Mouse (Mus musculus) embryo, embryonic 10 days (tissue): ENCODE data around the gene Gm37240.

Experiments used
- DNase-seq: peaks from one replicate; pipeline ENCODE4 v3.0.0-alpha.2; 2015; ENCODE audit warnings: low spot score

The Gm37240 gene

DNA sequence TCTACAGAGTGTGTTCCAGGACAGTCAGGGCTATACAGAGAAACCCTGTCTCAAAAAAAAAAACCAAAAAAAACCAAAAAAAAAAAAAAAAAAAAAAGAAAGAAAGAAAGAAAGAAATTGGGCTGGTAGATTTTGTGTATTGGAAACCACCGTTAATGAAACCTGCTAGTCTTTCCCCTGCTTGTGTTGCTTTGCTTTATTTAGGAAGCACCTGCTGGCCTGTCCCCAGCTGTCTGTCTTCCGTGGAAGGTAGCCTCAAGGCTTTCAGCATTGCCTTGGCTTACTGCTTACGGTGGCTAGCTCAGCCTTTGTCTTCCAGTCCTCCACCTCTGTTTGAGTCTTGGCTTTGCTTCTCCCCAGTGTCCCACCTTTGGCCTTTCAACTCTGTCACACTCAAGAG, 1060.4 kb downstream of the Gm37240 start:
- no peak for DNase-seq

DNA sequence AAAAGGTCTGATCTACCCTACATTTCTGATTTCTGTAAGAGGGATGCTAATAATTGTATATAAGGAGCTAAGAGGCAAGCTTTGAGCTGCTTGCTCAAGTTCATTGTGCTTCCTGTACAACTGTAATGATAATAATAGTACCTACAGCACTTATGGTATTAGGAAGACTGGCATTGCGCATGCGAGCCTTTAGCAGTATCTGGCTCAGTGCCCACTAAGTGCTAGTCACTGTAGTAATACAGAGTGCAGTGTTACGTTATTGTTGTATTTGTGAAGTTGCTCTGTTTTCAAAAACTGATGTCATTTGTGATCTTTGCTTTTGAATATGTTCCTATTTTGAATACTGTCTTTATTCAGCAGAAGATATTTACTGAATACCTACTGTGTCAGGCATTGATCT, 1060.9 kb downstream of the Gm37240 start:
- no peak for DNase-seq

DNA sequence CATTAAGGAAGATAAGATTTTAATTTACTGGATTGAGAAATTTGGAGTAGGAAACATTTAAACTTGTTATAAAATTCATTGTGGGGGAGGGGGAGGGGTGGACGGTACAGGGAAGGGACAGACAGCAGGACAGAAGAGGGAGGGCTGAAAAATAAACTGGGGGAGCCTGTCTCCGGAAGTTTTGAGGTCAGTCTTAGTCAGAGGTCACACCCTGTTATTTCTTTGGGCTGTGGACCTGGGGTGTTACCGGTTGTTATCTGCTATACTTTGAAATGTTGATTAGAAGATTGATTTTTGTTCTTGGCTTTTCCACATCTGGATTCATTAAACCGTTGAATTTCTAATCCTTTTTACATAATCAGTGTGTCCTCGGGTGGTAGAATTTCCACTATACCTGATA, 1061.3 kb downstream of the Gm37240 start:
- DNase-seq: no peak

DNA sequence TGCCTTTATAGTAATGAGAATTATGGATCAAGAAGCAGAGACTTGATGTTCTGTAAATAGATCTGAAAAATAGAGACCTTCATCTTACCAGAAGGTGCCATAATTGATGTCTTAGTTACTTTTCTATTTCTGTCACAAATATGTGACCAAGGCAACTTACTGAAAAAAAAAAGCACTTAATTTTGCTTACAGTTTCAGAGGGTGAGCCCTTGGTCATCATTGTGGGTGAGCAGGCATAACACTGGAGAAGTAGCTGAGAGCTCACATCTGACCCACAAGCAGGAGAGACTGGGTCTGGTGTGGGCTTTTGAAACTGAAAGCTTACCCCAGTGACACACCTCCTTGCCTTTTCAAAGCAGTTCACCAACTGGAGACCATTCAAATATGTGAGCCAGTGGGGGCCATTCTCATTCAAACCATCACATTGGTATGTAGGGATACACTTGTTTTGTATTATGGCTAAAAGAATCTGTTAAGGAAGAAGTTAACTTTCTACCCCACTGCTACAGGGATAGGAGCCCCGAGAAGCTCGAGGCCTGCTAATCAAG, 1066.6 kb downstream of the Gm37240 start:
- DNase-seq: no peak

DNA sequence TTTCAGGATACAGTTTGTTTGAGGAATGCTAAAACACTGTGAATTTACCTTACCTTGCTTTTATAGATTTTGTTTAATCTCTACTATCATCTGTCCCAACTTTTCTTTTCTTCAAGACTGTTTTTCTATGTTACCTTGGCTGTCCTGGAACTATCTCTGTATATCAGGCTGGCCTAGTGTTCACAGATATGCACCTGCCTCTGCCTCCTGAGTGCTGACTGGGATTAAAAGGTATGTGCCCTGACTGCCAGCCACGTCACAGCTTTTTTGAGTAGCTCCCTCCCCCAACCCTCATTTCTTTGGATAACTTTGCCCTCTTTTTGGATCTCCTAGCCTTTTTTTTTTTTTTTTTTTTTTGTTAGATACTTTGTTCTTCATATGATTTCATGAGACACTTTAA, 1070.4 kb downstream of the Gm37240 start:
- no peak for DNase-seq

DNA sequence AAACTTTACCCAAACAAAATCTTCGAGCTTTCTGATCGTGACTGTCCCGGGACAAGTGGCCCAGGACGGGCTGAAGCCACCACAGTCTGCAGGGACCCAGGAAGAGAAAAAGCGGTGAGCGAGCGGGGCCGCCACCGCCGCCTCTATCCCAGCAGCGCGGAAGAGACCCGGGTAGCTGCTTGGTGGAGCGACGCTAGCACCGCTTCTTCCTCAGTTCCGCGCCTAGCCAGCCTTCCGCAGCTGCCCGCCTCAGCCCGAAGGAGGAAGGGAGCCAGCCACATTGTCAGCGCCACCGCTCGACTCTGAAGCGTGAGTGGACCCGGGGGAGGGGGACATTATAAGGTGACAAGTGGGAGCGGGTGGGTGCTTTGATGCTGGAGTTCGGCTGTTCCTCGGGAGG, 1071.9 kb downstream of the Gm37240 start:
- DNase-seq: peak; percentile 40

DNA sequence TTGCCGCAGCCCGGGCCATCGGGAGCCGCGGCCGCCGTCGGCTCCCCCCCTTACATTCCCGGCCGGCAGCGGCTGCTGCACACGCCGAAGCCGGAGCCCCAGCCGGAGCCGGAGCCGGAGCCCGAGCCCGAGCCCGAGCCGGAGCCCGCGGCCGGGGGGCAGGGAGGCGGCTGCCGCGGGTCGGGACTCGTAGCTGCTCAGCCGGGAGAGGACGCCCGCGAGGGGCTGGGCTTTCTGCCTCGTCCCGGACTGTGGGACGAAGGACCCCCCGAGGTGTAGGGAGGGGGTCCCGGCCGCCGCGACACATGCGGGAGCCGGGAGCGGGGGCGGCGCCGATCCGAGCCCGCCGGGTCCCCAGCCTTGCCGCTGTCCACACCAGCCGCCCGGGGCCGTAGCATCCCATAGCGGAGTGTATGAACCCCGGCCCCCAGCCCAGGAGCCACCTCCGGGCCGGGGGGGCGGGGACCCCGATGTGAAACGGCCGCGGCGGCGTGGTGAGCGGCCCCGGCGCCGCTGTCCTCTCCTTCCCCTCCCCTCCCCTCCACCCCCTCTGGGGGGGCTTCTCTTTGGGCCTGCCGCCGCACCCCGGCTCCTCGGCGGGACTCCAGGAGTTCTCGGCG, 1072.4 kb downstream of the Gm37240 start, which contains the start of gene Fbxw7:
Fbxw7 (plus strand) TSS at position 507 of the 620 bp plus-strand sequence.
- no peak for DNase-seq

DNA sequence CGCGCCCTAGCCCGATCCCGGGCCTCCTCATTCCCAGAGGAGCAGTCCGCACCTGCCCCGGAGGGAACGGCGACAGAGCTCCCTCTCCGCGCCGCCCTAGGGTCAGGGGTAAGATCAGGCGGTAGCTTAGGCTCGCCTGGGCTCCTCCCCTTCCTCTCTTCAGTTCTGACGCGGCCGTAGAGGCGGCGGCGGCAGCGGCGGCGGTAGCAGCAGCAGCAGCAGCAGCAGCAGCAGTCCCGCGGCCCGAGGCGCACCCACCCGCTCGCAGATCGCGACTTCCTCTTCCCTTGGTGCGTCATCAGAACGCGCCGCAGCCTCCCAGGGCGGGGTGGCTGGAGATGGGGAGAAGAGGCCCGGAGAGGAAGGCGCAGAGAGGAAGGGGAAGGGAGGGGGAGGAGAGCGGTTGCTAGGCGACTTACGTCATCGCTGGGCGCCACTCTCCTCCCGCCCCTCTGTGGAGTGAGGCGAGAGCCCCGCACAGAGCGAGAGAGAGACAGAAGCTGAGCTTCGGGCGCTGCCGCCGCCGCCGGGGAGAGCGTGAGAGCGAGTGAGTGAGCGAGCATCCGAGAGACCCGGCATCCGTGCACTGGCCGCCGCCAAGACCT, 1073.1 kb downstream of the Gm37240 start:
- peak; percentile 100 for DNase-seq

DNA sequence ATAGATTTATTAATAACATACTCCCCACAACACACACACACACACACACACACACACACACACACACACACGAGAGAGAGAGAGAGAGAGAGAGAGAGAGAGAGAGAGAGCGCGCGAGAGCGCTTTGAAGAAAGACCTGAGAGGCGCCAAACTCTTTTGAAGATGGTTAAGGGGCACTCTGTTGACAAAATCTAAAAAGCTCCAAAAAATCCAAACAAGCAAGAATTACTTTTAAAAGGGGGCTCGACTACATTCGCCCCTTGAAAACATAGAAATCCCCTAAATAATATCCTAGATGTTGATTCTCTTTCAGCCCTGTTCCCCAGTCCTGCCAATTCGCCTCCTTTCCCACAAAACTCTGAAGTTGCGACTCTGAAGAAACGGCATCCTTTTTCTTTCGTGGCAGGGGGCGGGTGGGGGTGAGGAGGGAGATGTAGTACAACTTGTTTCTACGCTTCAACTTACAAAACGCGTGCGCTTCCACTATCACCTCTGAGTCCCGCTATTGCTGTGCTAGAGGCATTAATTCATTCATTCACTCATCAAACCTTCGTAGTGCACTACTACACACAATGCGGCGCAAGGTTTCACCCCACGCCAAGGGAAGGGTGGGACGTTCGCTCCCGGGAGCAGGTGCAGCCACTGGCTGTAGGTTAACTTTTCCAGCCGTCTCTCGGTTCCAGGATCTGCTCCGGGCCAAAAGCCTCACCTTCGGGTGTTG, 1073.7 kb downstream of the Gm37240 start:
- DNase-seq: peak; percentile 41

DNA sequence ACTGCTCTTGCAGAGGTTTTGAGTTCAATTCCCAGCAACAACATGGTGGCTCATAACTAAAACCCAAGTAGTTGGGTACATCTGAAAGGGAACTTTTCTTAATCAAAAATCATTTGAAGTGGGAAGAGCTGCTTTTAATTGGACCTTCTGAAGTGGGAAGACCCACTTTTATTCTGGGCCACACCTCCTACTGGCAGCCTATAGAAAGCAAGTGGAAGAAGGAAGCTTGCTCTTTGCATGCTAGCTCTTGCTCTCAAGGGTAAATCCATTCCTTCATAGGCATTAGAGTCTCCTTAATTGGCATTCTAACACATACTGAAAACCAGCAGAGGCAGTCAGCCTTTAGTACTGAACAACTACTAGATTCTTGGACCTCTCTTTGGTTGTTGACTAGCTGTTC, 1076.5 kb downstream of the Gm37240 start:
- DNase-seq: no peak

DNA sequence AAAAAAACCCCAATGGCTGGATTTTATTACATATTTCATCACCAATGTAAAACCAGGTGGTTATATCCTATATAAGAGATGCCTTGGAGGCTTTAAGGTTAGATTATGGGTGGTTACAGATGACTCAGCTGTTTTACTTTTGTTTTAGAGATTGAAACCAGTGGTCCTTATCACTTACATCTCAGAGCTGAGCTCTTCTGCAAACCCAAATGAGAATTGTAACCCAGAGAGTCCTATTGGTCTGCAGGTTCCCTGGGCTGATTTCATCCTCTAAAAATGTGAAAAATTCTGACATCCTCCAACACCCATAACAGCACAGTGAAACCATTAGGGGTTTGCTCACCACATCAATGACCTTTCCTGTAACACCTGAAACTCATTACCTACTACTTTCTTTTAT, 1078.4 kb downstream of the Gm37240 start:
- no peak for DNase-seq

DNA sequence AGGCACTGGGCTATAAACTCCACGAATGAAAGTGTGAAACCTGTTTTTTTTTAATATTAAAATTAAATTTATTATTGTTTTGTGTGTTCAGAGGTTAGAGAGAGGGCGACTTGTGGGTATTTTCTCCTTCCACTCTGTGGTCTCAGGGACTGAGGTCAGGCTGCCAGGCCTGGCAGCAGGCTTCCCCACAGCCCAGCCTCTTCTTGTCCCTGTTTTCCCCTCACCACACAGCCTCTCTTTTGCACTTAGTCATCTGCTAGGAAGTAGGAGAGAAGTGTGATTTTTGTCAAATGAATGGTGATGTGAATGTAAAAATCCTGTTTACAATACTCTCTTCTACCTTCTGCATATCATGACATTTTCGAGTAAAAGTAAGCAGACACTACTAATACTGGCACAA, 1079.5 kb downstream of the Gm37240 start:
- DNase-seq: no peak

DNA sequence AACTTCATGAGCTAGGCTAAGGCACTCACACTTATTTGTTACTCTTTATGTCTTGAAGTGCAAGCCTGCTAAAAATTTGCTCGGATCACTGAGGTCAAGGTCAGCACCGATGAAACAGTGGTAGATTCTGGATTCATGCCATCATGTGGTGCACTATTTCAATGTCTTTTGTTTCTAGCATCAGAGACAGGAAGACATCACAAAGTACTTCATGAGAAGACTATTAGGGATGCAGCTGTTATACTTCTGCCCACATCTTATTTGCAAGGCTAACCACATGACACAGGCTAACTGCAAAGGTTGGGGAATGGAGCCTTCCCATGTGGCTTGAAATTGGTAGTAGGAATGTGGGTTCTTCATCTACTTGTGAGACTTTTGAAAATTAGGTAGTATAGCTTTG, 1081.1 kb downstream of the Gm37240 start:
- no peak for DNase-seq

DNA sequence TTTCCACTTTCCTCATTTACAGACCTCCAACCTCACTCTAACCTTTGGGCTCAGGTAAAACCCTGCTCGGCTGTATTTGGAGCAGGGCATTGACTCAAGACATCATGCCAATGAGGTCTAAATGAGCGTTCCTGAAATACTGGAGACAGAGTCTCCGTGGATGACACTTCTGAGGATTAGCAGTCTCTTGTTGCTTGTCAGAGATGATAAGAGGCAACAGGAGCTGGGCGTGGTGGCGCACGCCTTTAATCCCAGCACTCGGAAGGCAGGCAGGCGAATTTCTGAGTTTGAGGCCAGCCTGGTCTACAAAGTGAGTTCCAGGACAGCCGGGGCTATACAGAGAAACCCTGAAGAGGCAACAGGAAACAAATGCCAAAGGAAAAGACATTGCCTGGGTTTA, 1083.3 kb downstream of the Gm37240 start:
- DNase-seq: no peak

DNA sequence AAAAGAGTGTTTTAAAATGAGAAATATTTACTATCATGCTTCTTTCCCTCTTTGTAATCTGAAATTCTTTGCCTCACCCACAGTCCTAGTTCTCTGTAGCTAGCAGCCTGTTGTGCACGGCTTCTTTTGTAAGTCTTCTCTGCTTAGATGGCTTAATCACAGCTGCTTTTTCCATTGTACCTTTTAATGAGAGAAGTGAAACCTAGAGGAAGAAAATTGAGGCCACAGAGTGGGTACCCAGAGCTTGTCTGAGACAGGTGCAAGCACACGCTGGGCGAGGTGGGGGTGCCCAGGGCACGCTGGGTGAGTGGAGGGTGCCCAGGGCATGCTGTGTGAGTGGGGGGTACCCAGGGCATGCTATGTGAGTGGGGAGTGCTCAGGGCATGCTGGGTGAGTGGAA, 1099.4 kb downstream of the Gm37240 start:
- no peak for DNase-seq

DNA sequence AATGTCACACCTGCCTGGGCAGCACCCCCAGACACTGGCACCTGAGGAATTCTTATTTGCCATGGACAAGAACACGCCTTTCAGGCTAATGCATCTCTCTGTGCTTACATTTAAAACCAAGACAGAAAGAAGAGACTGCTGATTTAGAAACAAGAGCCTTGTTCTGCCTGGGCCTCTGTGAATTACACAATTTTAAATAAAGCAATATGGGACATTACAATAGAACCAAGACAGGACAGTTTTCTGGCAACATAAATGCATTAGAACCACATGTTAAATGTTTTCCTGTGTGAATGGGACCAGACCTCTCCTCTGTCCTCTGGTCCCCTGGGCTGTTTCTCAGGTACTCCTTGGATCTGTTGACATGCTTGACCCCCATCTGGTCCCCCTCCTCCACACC, 1111.2 kb downstream of the Gm37240 start:
- DNase-seq: no peak

DNA sequence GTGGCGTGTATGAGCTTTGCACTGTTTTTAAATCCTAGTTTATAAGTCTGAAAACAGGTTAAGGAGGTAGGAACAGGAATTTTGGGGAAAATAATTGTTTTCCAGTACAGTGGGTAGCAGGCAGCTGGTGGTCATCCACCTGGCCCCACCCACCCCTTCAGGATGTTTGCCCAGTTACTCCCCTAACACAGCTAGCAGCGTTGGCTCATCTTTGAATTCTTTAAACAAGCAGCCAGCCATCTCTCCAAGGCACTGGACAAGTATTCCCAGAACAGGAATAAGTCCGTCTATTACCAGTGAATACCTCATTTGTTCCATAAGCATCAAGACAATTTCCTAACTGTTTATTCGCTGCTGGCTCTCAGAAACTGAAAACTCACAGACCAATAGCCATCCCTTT, 1111.7 kb downstream of the Gm37240 start:
- no peak for DNase-seq

DNA sequence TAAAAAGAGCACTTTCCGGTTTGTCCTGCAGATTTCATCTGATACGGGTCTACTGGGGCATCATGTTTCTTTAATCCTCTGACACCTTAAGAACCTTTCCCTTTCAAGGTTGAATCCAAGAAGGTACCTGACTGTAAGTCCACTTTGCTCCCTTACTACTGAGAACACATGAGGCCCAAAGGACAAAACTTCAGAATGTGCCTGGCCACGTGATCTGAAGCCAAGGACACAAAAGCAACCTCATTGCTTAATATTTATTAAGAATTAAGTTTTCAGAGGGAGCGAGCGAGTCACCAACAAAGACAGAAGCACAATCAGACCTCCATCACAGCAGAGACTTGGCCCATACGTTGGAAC, 1112.3 kb downstream of the Gm37240 start:
- DNase-seq: no peak

DNA sequence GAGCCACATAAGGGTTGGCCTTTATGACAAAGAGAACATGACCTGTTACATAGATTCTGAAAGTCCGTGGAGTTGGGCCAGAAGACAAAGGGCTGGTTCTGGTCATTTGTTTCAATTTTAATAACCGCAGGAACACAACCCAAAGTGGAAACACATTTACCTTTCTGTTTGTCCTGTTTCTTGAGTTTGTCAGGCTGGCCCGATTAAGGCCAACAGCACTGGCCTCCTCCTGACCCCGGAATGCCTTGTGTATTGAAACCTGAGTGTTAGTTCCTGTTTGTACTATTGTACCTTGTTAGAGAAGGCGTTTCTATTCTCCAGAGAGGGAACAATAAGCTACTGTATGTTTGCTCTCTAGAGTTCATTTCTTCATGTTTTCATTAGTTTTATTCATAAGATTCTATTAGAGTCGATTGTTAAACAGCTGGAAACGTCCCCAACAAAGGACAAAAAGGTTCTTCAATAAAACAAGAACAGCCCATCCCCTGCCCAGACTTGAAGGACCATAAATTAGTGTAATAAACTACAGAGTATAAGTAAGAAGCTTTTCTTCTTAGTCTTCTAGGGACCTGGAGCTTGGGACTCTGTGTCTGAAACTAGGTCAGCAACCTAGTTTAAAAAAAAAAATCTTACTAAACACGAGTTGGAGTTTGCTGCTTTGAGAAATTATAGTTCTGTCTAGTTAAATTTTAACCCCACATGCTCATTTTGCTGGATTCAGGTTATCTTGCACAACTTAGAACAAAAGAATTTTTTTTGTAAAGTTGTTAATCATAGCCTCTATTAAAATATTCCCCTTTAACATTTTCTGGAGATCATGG, 1112.9 kb downstream of the Gm37240 start:
- DNase-seq: peak; percentile 35

DNA sequence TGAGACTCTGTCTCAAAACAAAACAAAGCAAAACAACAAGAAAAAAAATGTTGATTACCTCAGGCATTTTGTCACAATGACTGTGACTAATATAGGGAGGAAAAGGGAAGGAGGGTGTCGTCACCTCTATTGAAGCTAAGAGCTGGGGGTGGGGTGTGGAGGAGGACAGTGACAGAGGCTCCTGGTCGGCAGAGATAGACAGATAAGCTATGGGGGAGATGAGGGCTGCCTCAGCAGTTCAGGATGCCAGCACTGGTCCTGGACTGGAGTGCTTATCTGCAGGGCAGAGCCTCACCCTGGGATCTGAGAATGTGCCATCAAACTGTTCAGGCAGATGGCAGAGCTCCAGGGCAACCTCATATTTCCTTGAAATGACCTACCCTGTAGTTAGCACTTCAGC, 1115.3 kb downstream of the Gm37240 start:
- no peak for DNase-seq

DNA sequence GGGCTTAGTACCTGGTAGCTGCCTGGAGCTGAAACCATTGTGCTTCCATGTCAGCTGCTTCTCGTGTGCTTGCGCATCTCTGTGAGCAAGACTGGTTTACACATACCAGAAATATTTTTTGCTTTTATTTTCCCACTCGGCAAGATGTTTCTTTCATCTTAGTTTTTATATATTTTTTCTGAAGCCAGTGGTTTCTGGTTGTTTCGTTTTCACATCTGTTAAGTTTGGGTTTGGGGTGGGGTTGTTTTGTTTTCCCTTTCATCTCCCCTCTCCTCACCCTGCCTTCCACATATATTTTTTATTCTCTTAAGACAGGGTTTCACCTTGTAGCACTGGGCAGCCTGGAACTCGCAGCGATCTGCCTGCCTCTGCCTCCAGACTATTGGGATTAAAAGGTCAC, 1116.8 kb downstream of the Gm37240 start:
- no peak for DNase-seq

DNA sequence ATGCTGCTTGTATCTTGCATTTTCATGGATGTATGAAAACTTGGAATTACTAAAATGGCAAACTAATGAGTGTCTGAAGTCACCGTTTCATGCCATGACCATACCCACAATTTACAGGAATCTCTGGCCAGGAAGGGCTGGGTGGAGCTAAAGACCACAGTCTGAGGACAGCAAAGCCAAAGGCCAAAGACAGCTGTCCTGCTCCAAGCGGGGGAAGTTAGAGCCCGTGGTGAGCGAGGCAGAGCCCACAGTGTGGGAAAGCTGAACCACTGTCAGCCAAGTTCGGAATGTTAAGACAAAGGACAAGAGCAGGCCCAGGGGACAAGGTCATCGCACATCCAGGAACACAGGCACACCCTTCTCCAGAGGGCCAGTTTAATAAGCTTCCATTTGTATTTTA, 1117.9 kb downstream of the Gm37240 start:
- no peak for DNase-seq

DNA sequence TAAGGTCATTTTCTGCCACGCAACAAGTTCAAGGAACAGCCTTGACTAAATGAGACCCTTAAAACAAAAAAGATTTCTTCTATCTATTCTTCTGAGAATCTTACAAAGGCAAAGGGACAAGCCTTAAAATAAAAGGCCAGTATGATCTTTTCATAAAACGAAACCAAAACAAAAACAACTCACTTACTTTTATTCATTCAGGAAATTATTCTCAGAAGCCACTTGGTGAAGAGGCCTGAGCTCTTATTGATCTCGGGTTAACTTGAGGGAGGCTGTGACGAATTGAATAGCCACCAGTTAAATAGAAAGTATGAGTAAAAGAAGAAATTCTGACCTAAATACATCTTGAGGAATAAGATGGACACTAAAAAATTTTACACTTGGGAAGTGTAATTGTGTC, 1118.4 kb downstream of the Gm37240 start:
- DNase-seq: no peak
